Mouse (Mus musculus): ENCODE measurements around the gene Snrnp27. TPM values are rescaled to one million over a fixed set of nuclear protein-coding genes. Genes with fewer than 3 reads are reported as not detected.

Gene Snrnp27
- total and polyA plus RNA-seq, 2 experiments from 2014 or later: 10.3 to 86.6 TPM

GRCm38 (mm10) chr6:86638434-86638833, 45.9 kb downstream of the Snrnp27 start:
- ATAC-seq (ENCODE audit: insufficient read depth, low read depth) (peak; percentile 45; the same call in 1 of the 2 replicates), DNase-seq (ENCODE audit: low spot score) (peak; percentile 42)
- Histone ChIP-seq H3K4me3 (ENCODE audit: low read depth, low read length) (no peak overlapping the region), H3K27me3 (ENCODE audit: control insufficient read depth, insufficient read depth, low read length) (no peaks in the 10 kb centered on the region), H3K36me3 (replicated peaks; ENCODE audit: control insufficient read depth, insufficient read depth, low read length) (no peaks in the 10 kb centered on the region), H3K27ac (ENCODE audit: low read depth) (no peak overlapping the region), H3K4me1 (ENCODE audit: control insufficient read depth, insufficient read depth) (0 out of 2 replicates have a peak, but pooled peaks cover 3% of the 10 kb centered on the region), H3K9ac (replicated peaks; ENCODE audit: low read depth, low read length) (no peak overlapping the region), H3K9me3 (replicated peaks; ENCODE audit: control insufficient read depth, low read length) (no peaks in the 10 kb centered on the region), H3K4me2 (ENCODE audit: low read depth, low read length) (no peak overlapping the region)
- 33% methylated on average over 2 of the region's 2 CpGs for WGBS
- no peak for TF ChIP-seq EP300 (IDR thresholded peaks at IDR 0.05; ENCODE audit: low read depth)
- peak; percentile 61 for TF ChIP-seq CTCF (IDR thresholded peaks at IDR 0.05; ENCODE audit: low read depth)

- WGBS: 84% methylated on average over 2 of the region's 2 CpGs
- Histone ChIP-seq H3K27ac (ENCODE audit: low read depth) (no peak overlapping the region), H3K27me3 (ENCODE audit: control insufficient read depth, insufficient read depth, low read length) (no peaks in the 10 kb centered on the region), H3K9me3 (replicated peaks; ENCODE audit: control insufficient read depth, low read length) (no peaks in the 10 kb centered on the region), H3K4me1 (ENCODE audit: control insufficient read depth, insufficient read depth) (0 out of 2 replicates have a peak, but pooled peaks cover 3% of the 10 kb centered on the region), H3K4me3 (ENCODE audit: low read depth, low read length) (no peak overlapping the region), H3K36me3 (replicated peaks; ENCODE audit: control insufficient read depth, insufficient read depth, low read length) (no peaks in the 10 kb centered on the region), H3K4me2 (ENCODE audit: low read depth, low read length) (no peak overlapping the region), H3K9ac (replicated peaks; ENCODE audit: low read depth, low read length) (no peak overlapping the region)
- ATAC-seq (ENCODE audit: insufficient read depth, low read depth) (no peak), DNase-seq (ENCODE audit: low spot score) (no peak)
- TF ChIP-seq EP300 (IDR thresholded peaks at IDR 0.05; ENCODE audit: low read depth): no peak
- TF ChIP-seq CTCF (IDR thresholded peaks at IDR 0.05; ENCODE audit: low read depth): no peak
Measured at GRCm38 (mm10) chr6:86637860-86638259, 46.5 kb downstream of the Snrnp27 start.

- H3K9ac ChIP-seq (replicated peaks; ENCODE audit: low read depth, low read length): no peak overlapping the region
- H3K36me3 ChIP-seq (replicated peaks; ENCODE audit: control insufficient read depth, insufficient read depth, low read length): no peaks in the 10 kb centered on the region
- DNase-seq (ENCODE audit: low spot score) (no peak), ATAC-seq (ENCODE audit: insufficient read depth, low read depth) (no peak)
- H3K27ac ChIP-seq (ENCODE audit: low read depth): no peak overlapping the region
- no peak for TF ChIP-seq EP300 (IDR thresholded peaks at IDR 0.05; ENCODE audit: low read depth)
- no peak for TF ChIP-seq CTCF (IDR thresholded peaks at IDR 0.05; ENCODE audit: low read depth)
- no peaks in the 10 kb centered on the region for H3K9me3 ChIP-seq (replicated peaks; ENCODE audit: control insufficient read depth, low read length)
- no peaks in the 10 kb centered on the region for H3K27me3 ChIP-seq (ENCODE audit: control insufficient read depth, insufficient read depth, low read length)
- H3K4me3 ChIP-seq (ENCODE audit: low read depth, low read length): no peak overlapping the region
- no peak overlapping the region for H3K4me2 ChIP-seq (ENCODE audit: low read depth, low read length)
- 0 out of 2 replicates have a peak, but pooled peaks cover 3% of the 10 kb centered on the region for H3K4me1 ChIP-seq (ENCODE audit: control insufficient read depth, insufficient read depth)
- 50% methylated on average over 4 of the region's 4 CpGs for WGBS
Measured at GRCm38 (mm10) chr6:86637171-86637835, 47.0 kb downstream of the Snrnp27 start.

- Histone ChIP-seq H3K4me3 (ENCODE audit: low read depth, low read length) (no peak overlapping the region), H3K4me1 (ENCODE audit: control insufficient read depth, insufficient read depth) (0 out of 2 replicates have a peak, but pooled peaks cover 3% of the 10 kb centered on the region), H3K9ac (replicated peaks; ENCODE audit: low read depth, low read length) (no peak overlapping the region), H3K4me2 (ENCODE audit: low read depth, low read length) (no peak overlapping the region), H3K27ac (ENCODE audit: low read depth) (no peak overlapping the region), H3K9me3 (replicated peaks; ENCODE audit: control insufficient read depth, low read length) (no peaks in the 10 kb centered on the region), H3K27me3 (ENCODE audit: control insufficient read depth, insufficient read depth, low read length) (no peaks in the 10 kb centered on the region), H3K36me3 (replicated peaks; ENCODE audit: control insufficient read depth, insufficient read depth, low read length) (no peaks in the 10 kb centered on the region)
- ATAC-seq (ENCODE audit: insufficient read depth, low read depth) (peak; percentile 90), DNase-seq (ENCODE audit: low spot score) (peak; percentile 46)
- 19% methylated on average over 2 of the region's 2 CpGs for WGBS
- peak; percentile 34; the same call in 1 of the 2 replicates for TF ChIP-seq EP300 (IDR thresholded peaks at IDR 0.05; ENCODE audit: low read depth)
- TF ChIP-seq CTCF (IDR thresholded peaks at IDR 0.05; ENCODE audit: low read depth): no peak
Measured at GRCm38 (mm10) chr6:86636495-86636894, 47.8 kb downstream of the Snrnp27 start.

GRCm38 (mm10) chr6:86630141-86630540, 54.2 kb downstream of the Snrnp27 start:
- H3K9ac ChIP-seq (replicated peaks; ENCODE audit: low read depth, low read length): no peak overlapping the region
- no peak for DNase-seq (ENCODE audit: low spot score)
- ATAC-seq (ENCODE audit: insufficient read depth, low read depth): no peak
- 64% methylated on average over 3 of the region's 3 CpGs for WGBS
- no peaks in the 10 kb centered on the region for H3K9me3 ChIP-seq (replicated peaks; ENCODE audit: control insufficient read depth, low read length)
- H3K4me2 ChIP-seq (ENCODE audit: low read depth, low read length): no peak overlapping the region
- no peaks in the 10 kb centered on the region for H3K4me1 ChIP-seq (ENCODE audit: control insufficient read depth, insufficient read depth)
- no peak overlapping the region for H3K27ac ChIP-seq (ENCODE audit: low read depth)
- TF ChIP-seq EP300 (IDR thresholded peaks at IDR 0.05; ENCODE audit: low read depth) (no peak), CTCF (IDR thresholded peaks at IDR 0.05; ENCODE audit: low read depth) (no peak)
- no peaks in the 10 kb centered on the region for H3K36me3 ChIP-seq (replicated peaks; ENCODE audit: control insufficient read depth, insufficient read depth, low read length)
- no peak overlapping the region for H3K4me3 ChIP-seq (ENCODE audit: low read depth, low read length)
- H3K27me3 ChIP-seq (ENCODE audit: control insufficient read depth, insufficient read depth, low read length): no peaks in the 10 kb centered on the region

All from heart, postnatal 0 days (tissue).